Mouse (Mus musculus): Measurements from ENCODE around the gene Ubac2.

- TF ChIP-seq EP300 (IDR thresholded peaks at IDR 0.05; ENCODE audit: low read depth): no peak
- no peak for TF ChIP-seq CTCF (IDR thresholded peaks at IDR 0.05; ENCODE audit: low read depth)
Observed at GRCm38 (mm10) chr14:121833001-121833520, 45.4 kb upstream of the Ubac2 start.
